Mouse (Mus musculus) right cerebral cortex, postnatal 4 days (tissue): ENCODE results near the gene Rtn4rl1.

Experiments
- DNase-seq: peaks from one replicate; pipeline ENCODE4 v3.0.0-alpha.2; 2022

The Rtn4rl1 gene

DNA sequence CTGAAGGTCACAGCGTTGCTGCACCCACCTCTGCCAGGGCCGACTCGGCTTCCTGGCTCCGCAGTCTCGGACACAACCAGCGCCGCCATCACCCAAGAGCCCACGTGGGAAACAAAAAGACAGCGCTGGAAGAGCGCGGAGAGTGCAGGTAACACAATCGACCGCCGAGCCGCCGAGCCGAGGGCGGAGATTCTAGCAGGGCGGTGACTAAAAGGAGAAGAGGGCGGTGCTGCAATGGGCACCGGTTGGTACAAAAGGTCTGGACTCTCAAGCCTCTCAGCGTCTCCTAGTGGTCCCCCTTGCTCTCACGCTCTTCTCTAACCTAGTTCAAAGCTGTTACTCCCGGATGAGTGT, 3.2 kb upstream of the Rtn4rl1 start:
- DNase-seq: peak; percentile 74

DNA sequence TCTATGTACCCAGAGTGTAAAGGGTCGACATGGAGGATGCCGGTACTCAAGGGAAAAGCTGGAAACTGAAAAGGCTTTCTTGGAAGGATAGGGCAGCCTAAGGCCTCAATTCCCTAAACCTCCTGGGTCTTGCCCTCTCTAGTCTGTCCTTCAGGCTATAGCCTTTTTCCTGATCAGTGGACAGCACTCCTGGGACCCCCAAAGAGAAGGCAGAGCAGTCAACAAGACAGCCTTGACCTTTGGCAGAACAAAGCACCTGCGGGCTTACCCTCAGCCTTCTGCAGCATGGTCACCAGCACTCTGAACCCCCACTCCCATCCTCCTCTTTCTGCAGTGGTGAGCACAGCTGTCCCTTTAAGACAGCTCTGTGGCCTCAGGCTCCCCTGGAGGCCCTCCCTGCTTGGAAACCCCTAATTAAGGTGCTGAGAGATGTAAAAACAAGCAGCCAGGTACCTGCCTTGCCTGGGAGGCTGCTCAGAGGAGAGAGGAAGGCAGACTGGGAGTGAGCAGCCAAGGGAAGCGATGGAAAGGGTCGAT, 2.6 kb upstream of the Rtn4rl1 start, which contains the start of gene Dph1:
Dph1 (minus strand) TSS at position 337 of the 537 bp plus-strand sequence.
- no peak for DNase-seq

GRCm38 (mm10) chr11:75191841-75192240, 1.7 kb upstream of the Rtn4rl1 start:
- DNase-seq: no peak

DNA sequence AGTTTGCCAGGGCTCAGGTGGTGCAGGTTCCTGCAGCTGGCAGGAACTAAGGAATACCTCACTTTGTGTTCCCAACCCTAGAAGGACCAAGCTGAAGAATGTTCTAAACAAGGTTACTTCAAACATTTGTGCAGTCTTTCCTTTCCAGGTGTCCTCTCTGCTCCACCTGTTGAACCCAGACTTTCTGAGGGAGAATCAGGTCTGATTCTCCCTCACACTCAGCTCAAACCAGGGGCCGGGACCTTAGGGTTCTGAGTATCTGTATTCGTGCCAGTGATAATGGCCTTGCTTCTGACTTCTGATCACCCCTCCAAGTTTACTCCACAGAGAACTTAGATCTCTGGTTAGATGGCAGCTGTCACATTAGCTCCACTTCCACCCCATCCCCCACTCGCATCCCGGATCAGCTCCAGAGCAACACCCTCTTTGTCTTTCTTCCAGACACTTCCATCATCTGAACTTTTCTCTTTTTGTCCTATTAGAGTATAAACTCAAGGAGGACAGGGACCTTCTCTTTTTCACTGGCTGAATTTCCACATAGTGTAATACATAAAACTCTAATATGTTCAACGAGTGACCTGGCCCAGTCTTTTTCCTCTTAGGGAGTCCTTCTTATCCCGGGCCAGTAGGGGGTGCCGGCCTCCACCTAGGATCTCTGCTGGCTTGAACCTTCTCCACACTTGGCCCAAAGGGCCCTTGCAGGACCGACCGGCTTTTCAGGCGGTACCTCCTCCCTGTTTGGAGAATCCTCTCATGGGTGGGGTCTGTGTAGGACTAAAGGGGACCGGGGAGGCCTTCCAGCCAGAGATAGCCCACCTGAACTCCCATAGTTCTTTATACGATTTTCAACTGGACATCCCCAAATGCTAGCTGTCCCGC, 1.0 kb upstream of the Rtn4rl1 start:
- peak; percentile 73 for DNase-seq

- peak; percentile 26 for DNase-seq
These were observed 702 bp downstream of the Rtn4rl1 start for GRCm38 (mm10) chr11:75194121-75194849.

- peak; percentile 37 for DNase-seq
These were observed 1.4 kb downstream of the Rtn4rl1 start for GRCm38 (mm10) chr11:75194850-75195461.

GRCm38 (mm10) chr11:75196131-75196530, 2.5 kb downstream of the Rtn4rl1 start:
- DNase-seq: no peak

DNA sequence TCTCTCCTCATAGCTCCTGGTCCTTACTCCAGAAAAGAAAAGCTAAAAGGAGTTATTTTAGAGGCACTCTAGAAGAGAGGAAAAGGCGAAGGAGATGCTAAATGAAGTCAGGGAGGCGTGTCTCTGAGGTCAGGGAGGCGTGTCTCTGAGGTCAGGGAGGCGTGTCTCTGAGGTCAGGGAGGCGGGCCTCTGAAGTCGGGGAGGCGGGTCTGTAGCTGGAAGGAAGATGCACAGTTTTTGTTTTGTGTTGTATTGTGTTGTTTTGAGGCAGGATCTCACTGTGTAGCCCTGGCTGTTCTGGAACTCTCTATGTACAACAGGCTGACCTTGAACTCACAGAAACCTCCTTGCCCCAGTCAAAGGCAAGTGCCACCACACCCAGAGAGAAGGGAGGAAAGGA, 4.4 kb downstream of the Rtn4rl1 start:
- no peak for DNase-seq

DNA sequence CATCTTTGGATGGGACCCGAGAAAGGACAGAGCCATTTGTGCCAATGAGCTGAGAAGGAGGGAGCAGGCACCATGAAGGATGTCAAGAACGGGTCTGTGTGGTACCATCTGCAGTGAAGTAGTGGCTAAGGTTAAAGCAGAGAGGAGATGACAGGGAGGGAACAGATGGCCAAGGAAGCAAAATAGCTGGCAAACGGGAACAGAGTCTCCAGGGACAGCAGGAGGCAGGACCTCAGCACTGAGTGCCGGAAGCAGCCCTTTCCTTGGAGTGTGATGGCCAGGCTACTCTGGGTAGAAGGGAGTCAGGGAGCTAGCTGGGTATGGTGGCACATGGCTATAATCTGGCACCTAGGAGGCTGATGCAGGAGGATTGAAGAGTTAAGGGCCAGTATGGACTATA, 5.2 kb downstream of the Rtn4rl1 start:
- DNase-seq: no peak

GRCm38 (mm10) chr11:75199951-75200350, 6.4 kb downstream of the Rtn4rl1 start:
- no peak for DNase-seq

DNA sequence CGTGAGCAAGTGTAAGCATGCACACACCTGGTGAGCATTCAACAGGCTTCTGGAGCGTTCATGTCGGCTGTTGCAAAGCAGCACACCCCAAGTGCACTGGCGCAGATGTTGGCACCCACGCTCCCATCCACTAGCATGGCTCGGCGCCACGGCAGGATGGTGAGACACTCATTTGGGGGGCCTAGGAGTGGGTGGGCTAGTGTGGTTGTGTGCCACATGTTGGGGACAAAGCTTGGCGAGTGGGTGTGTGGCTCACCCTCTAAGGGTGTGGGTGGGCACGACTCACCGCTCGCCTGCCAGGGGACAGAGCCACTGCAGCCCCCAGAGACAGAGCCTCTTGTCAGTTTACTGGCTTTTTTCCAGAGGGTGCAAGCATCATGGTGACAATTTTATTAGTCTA, 7.4 kb downstream of the Rtn4rl1 start:
- DNase-seq: no peak

- DNase-seq: no peak
These were observed 8.1 kb downstream of the Rtn4rl1 start for GRCm38 (mm10) chr11:75201721-75202120.

GRCm38 (mm10) chr11:75203926-75204325, 10.3 kb downstream of the Rtn4rl1 start:
- no peak for DNase-seq

DNA sequence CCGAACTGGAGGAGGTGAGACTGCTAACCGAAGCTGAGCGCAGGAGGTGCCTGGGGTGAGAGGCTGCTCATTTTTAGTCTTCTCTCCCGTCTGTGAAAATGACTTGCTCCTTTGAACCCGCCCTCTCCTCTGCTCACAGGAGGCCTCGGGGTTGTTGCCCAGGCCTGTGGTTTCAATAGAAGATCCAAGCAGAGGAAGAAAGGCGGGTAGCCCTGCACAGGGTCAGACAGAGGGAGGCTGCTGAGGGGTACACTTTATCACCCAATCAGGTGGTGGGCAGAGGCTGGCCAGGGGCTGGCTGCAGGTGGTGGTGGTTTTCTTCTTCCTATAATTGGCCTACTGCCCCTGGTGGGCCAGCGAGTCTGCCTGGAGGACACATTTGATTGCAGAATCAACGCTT, 10.9 kb downstream of the Rtn4rl1 start:
- DNase-seq: no peak

DNA sequence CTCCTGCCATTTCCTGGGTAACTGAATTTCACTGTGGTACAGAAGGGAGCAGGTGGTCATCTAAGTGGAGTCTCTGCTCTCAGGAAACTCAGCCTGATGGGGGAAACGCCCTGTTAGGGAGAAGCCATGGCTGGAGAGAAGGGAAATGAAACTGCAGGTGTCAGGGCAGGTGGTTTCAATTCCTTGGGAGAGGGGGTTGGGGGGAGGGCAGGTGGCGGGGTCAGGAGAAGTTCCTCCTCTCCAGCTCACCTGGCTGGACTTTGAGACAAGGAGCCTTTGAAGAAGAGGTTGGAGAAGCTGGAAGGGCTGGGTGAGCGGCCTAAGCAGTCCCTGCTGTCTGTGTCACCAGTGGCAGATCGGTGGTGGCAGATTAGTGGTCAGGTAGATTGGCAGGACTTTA, 12.8 kb downstream of the Rtn4rl1 start:
- no peak for DNase-seq

- no peak for DNase-seq
These were observed 15.8 kb downstream of the Rtn4rl1 start for GRCm38 (mm10) chr11:75209363-75209762.

DNA sequence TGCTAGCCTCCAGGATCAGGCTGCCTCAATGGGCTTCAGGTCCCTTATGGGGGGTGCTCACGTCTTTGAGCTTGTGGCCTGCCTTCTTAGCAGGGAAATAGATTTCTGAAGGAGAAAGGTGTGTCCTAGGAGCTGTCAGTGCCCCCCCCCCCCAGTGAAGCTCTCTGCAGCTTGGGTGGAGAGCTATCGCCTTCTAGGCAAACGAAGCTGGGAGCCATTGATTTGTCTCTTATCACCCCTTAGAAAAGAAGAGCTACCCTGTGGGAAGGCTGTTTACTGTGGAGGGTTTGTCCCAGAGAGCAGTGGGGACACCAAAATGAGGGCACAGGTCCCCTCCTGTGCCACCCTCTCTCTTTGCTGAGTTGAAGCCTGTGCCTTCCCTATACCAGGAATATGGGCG, 16.5 kb downstream of the Rtn4rl1 start:
- no peak for DNase-seq

GRCm38 (mm10) chr11:75210755-75211154, 17.2 kb downstream of the Rtn4rl1 start:
- no peak for DNase-seq

DNA sequence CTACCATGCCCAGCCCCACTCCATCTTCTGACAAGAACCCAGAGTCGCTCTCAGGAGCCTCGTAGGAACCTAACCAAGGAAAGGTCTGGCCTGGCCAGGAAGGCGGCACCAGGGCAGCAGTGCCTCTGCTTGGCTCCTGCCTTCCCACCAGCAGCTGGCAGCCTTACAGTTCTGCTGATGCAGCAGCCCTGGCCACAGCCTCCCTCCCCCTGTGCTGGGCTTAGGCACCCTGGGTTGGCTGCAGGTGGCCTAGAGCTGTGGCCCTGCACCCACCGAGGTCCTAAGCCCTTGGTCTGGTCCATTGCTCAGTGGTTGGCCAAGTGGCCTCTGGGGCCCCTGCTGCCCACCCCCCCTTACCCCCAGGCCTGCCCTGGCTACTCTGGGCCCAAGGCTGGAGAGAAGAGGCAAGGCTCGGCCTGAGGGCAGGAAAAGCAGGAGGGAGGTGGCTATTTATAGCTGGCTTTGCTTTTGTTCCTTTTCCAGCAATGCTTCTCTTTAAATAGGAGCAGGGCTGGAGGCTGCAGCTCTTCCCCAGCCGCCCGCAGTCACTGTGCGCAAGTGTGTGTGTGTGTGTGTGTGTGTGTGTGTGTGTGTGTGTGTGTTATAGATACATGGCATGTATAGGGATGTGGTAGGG, 18.6 kb downstream of the Rtn4rl1 start:
- peak; percentile 36 for DNase-seq

DNA sequence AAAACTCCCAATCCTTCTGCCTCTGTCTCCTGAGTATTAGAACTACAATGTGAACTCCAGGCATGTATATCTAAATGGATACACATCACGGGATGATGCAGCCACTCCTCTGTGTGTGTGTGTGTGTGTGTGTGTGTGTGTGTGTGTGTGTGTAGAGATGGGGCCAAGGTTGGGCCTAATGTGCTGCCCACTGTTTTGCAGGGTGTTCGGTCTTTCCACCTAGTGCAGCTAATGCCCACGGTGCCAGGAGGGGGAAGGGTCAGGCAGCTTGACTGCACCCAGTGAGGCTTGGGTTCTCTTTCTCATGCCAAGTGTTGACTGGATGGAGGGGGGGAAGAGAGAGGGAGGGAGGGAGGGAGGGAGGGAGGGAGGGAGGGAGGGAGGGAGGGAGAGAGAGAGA, 19.3 kb downstream of the Rtn4rl1 start:
- no peak for DNase-seq

GRCm38 (mm10) chr11:75213372-75214080, 19.9 kb downstream of the Rtn4rl1 start:
- peak; percentile 47 for DNase-seq
